In genomic region chr6:86196034-86196433, GRCm38 (mm10) we compare ENCODE assay signal across 7 mouse cellular contexts. TPM values are rescaled to one million over a fixed set of nuclear protein-coding genes. Genes with fewer than 3 reads are reported as not detected.
DNase-seq lines count a peak whose midpoint lies in the region; ATAC-seq and TF ChIP-seq lines count a peak whose summit lies in the region.

No protein-coding gene starts in this region.

- H3K27ac ChIP-seq in layer of hippocampus, adult 2 months = peak overlapping the region; percentile 89
- H3K27ac ChIP-seq in embryonic facial prominence, embryonic 13.5 days = no peak overlapping the region
- no peak overlapping the region for H3K27ac ChIP-seq in hindbrain, embryonic 15.5 days (replicated peaks)
- H3K27ac ChIP-seq in midbrain, postnatal 0 days (ENCODE audit: low read depth, low read length) = no peak overlapping the region

- WGBS in embryonic facial prominence, embryonic 13.5 days = 1% methylated on average over 14 of the region's 14 CpGs
- 4% methylated on average over 14 of the region's 14 CpGs for WGBS in hindbrain, embryonic 15.5 days
- WGBS in midbrain, postnatal 0 days = 5% methylated on average over 14 of the region's 14 CpGs

- H3K4me1 ChIP-seq in embryonic facial prominence, embryonic 13.5 days = peaks cover 36% of the 10 kb centered on the region
- peaks cover 30% of the 10 kb centered on the region for H3K4me1 ChIP-seq in hindbrain, embryonic 15.5 days (replicated peaks)
- H3K4me1 ChIP-seq in midbrain, postnatal 0 days (ENCODE audit: insufficient read depth, low read length) = no peaks in the 10 kb centered on the region; the same call in 1 of the 2 replicates

- peaks cover 52% of the 10 kb centered on the region for H3K27me3 ChIP-seq in embryonic facial prominence, embryonic 13.5 days
- H3K27me3 ChIP-seq in hindbrain, embryonic 15.5 days = 0 out of 2 replicates have a peak, but pooled peaks cover 5% of the 10 kb centered on the region
- H3K27me3 ChIP-seq in midbrain, postnatal 0 days (ENCODE audit: insufficient read depth, low read length) = no peaks in the 10 kb centered on the region

- H3K4me3 ChIP-seq in layer of hippocampus, adult 2 months = peak overlapping the region; percentile 85
- H3K4me3 ChIP-seq in embryonic facial prominence, embryonic 13.5 days = peak overlapping the region; percentile 65
- H3K4me3 ChIP-seq in hindbrain, embryonic 15.5 days = peak overlapping the region; percentile 60
- H3K4me3 ChIP-seq in midbrain, postnatal 0 days (ENCODE audit: low read depth, low read length) = peak overlapping the region; percentile 80

- no peak for DNase-seq in layer of hippocampus, adult 2 months (ENCODE audit: low spot score in 2 of 2)
- DNase-seq in layer of hippocampus, adult 9-11 months = no peak
- no peak for DNase-seq in midbrain, postnatal 0 days (ENCODE audit: low spot score)
- DNase-seq in left cerebral cortex, adult 8-10 months (ENCODE audit: low spot score in 2 of 2) = no peak
- no peak for DNase-seq in frontal cortex, postnatal 36 days (ENCODE audit: low spot score in 2 of 2)

- ATAC-seq in embryonic facial prominence, embryonic 13.5 days (ENCODE audit: insufficient number of reproducible peaks, insufficient read depth, low FRiP score, low TSS enrichment, low read depth) = no peak
- no peak for ATAC-seq in hindbrain, embryonic 15.5 days (ENCODE audit: low FRiP score, low read depth)
- no peak for ATAC-seq in midbrain, postnatal 0 days (ENCODE audit: low FRiP score)

- H3K36me3 ChIP-seq in embryonic facial prominence, embryonic 13.5 days = no peaks in the 10 kb centered on the region
- no peaks in the 10 kb centered on the region for H3K36me3 ChIP-seq in hindbrain, embryonic 15.5 days
- H3K36me3 ChIP-seq in midbrain, postnatal 0 days (ENCODE audit: insufficient read depth, low read length) = no peaks in the 10 kb centered on the region

- TF ChIP-seq CTCF in layer of hippocampus, adult 2 months (conservative IDR thresholded peaks at IDR 0.05) = no peak
- no peak for TF ChIP-seq CTCF in midbrain, postnatal 0 days (IDR thresholded peaks at IDR 0.05)

- peak overlapping the region; percentile 73; the same call in 1 of the 2 replicates for H3K9ac ChIP-seq in embryonic facial prominence, embryonic 13.5 days
- H3K9ac ChIP-seq in hindbrain, embryonic 15.5 days = peak overlapping the region; percentile 55
- peak overlapping the region; percentile 76; the same call in 1 of the 2 replicates for H3K9ac ChIP-seq in midbrain, postnatal 0 days (replicated peaks; ENCODE audit: low read length, poor library complexity, severe bottlenecking)

- peak overlapping the region; percentile 98 for H3K4me2 ChIP-seq in embryonic facial prominence, embryonic 13.5 days
- H3K4me2 ChIP-seq in hindbrain, embryonic 15.5 days = peak overlapping the region; percentile 88
- H3K4me2 ChIP-seq in midbrain, postnatal 0 days (ENCODE audit: low read depth, low read length, poor library complexity, severe bottlenecking) = peak overlapping the region; percentile 98

- H3K9me3 ChIP-seq in embryonic facial prominence, embryonic 13.5 days = no peaks in the 10 kb centered on the region
- H3K9me3 ChIP-seq in hindbrain, embryonic 15.5 days = no peaks in the 10 kb centered on the region
- H3K9me3 ChIP-seq in midbrain, postnatal 0 days (ENCODE audit: low read length) = no peaks in the 10 kb centered on the region

RNA-seq across cellular contexts. Expression of gene Tgfa, which starts 1.0 kb away (rescaled TPM):
- 10 to 100 TPM; 28.3 to 32.0 TPM for total RNA-seq in layer of hippocampus, adult 2 months (2021)
- 3.6 and 5.8 TPM in 2 replicates for polyA plus RNA-seq in embryonic facial prominence, embryonic 13.5 days (2015; fragmentation: Nextera tagmentation; extraction: Ambion mirVana)
- 15.3 and 19.1 TPM in 2 replicates for polyA plus RNA-seq in hindbrain, embryonic 15.5 days (2015; fragmentation: Nextera tagmentation; extraction: Ambion mirVana)
- total RNA-seq in midbrain, postnatal 0 days (2014; rRNA removed) = 32.1 and 37.1 TPM in 2 replicates
- 15.3 and 16.8 TPM in 2 replicates for polyA plus RNA-seq in midbrain, postnatal 0 days (2015; fragmentation: Nextera tagmentation; extraction: Ambion mirVana)
- total RNA-seq in left cerebral cortex, adult 8-10 months (2022) = 10 to 100 TPM; 27.1 to 30.1 (median 29.1) TPM
